Mouse (Mus musculus) spleen, postnatal 0 days (tissue): ENCODE data around the gene Ankrd22. TPM values are rescaled to one million over a fixed set of nuclear protein-coding genes. Genes with fewer than 3 reads are reported as not detected.

Source experiments
- polyA plus RNA-seq: library from polyadenylated mRNA; unstranded; fragments of >200 nt; fragmentation: Nextera tagmentation; extraction: Ambion mirVana; gene quantifications from 2 replicates; pipeline ENCODE4 v1.2.1, GENCODE M21; 2015

The Ankrd22 gene
- 1.9 and 3.4 TPM in 2 replicates for polyA plus RNA-seq

DNA sequence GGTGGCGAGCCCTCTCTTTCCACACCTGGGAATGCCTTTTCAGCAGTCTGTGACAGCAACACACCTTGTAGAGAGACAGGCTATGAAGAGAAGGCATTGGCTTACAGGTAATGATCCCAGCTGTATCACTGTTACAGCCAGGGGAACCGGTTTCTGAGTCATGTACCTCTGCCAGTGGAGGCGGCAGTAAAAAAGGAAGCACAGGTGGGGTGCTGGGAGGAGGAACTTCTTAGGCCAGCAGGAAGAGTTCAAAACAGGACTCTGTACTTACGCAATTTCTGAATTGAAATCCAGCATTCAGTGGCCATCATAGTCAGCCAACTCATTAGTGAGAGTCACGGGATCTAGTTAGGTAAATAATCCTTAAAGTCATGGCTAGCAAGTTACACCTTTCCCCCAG lies at the start of gene Ankrd22:
Gene Ankrd22, minus strand, starts transcription at position 163 of the 400 bp plus-strand sequence.

GRCm38 (mm10) chr19:34192008-34192963 lies 26.4 kb upstream of the Ankrd22 start, which contains the start of gene Stambpl1:
TSS of gene Stambpl1 (plus strand) at chr19:34192229.

DNA sequence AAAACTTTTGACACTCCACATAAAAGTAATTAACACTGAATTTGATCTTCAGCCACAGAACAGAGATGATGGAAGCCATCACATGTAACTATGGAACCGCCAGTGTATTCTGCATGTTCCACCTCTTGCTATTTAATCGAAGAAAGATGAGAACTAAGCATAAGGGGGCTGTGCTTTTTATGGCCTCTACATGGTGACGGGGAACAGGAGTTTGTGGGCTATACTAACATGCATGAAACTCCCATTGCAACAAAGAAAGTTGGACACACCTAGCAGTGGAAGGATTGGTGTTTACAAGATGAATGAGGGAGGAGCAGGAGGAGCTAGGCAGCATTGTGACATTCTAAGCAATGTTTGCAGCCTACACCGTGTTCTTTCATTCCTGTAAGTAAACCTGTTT lies 65.2 kb downstream of the Ankrd22 start, which contains the start of gene Lipm:
Gene Lipm, plus strand, starts transcription at position 301 of the 400 bp plus-strand sequence.

Other genes starting within 250 kb of the Ankrd22 start
- gene Lipf, start 204.9 kb downstream of the Ankrd22 start, polyA plus RNA-seq = not detected in 2 replicates
- 0.16 TPM in 1 of 2 replicates, not detected in the other for gene Lipk, start 157.8 kb downstream of the Ankrd22 start, polyA plus RNA-seq
- not detected in 2 replicates for gene Lipn, start 98.7 kb downstream of the Ankrd22 start, polyA plus RNA-seq
- not detected in 2 replicates for gene Lipm, start 65.1 kb downstream of the Ankrd22 start, polyA plus RNA-seq
- gene Stambpl1, start 26.2 kb upstream of the Ankrd22 start, polyA plus RNA-seq = 6.8 and 9.2 TPM in 2 replicates
- 204 and 289 TPM in 2 replicates for gene Acta2, start 89.5 kb upstream of the Ankrd22 start, polyA plus RNA-seq
- gene Fas, start 124.6 kb upstream of the Ankrd22 start, polyA plus RNA-seq = 4.6 and 5.4 TPM in 2 replicates